Mouse (Mus musculus): Measurements from ENCODE around the gene Gas2.

The Gas2 gene

DNA sequence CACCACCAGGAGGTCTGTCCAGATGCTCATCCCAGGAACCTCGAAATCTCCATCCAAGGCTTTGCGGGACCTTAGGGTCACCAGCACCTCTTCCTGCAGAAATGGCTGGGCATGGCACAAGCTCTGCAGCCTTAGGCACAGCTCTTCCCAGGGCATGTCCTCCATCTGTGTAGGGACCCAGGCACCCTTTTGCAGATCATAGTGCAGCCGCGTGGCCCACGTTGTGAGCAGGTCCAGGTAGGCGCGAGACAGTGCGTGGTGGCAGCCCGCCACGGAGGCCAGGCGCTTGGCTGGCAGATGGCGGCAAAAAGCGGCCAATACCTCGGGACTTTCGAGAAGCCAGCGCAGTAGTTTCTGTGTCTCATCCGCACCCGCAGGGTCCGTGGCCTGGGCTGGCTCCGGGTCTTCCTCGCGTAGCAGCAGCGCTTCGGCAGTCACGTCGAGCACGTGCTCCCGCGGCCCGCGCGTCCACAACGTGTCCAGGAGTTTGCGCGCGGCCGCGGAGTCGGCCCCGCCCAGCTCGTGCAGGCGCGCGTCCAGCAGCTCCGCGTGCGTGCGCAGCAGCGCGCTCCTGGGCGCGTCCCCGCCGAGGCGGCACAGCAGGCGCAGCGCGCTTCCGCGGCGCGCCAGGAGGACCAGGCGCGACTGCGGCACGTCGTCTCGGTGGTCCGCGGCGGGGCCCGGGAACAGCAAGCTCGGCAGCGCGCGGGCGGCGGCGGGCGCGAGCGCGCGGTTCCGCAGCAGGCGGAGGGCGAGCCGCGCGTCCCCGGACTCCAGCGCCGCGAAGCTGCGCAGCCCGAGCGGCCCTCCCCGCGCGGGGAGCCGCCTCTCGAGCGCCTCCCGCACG lies at the start of gene Gas2:
Gene Gas2 (plus strand): TSS at position 766 of the 847 bp plus-strand sequence.
- peak; percentile 92 for DNase-seq

DNA sequence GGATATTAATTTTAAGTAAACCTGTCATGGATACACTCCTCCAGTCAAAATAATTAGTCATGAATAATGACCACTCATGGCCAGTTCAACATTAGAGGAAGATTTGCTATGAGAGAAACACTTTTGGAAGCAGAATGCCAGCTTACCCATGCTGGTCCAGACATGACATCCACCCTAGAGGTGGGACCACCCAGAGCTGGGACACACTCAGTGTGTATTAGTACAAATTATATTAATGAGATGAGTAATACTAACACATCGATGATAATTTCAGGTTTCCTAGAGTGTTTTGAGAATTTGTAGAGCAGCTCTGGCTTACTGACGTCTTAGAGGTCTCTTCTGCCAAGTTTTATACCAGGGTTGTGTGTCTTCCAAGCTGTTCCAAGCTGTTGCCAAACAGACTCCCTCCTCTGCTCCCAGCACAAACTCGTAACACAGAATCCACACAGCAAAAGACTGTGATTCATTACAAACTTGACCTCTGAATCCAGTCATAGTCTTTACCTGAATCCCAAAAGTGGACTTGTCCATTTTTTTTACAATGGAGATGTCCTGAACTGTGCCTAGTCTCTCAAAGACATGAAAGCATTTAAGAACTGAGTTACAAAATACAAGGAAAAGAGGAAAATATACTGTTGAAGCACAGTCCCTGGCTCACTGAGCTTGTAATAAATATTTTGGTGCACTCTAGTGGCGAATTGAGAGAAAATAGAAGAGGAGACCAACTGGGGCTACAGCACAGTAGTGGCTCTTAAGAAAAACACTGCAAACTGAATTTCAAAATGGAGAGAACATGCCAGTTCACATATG lies 46.1 kb upstream of the Gas2 start:
- no peak for DNase-seq

- DNase-seq = no peak
Measured at GRCm38 (mm10) chr7:51816283-51816839, 45.5 kb upstream of the Gas2 start.

- no peak for DNase-seq
Measured at GRCm38 (mm10) chr7:51818251-51818974, 43.4 kb upstream of the Gas2 start.

GRCm38 (mm10) chr7:51819891-51820290 lies 41.9 kb upstream of the Gas2 start:
- peak; percentile 69 for DNase-seq

DNA sequence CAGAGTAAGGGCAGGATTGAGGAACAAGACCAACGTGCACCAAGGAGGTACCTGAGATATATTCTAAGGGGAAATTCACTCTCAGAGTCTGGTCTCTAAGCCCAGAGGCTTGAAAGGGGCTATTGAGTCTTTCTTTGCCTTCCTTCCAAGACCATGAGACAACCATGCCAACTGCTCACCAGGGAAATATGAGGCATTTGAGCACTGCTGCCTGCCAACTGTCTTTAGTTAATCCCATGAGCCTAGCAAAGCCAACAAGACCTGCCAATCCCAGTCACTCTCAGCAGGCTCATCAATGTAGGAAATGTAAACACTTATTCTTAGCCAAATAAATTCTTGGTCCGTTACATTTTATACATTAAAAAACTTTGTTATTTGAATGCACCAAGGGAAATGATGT lies 40.3 kb upstream of the Gas2 start:
- DNase-seq = no peak

DNA sequence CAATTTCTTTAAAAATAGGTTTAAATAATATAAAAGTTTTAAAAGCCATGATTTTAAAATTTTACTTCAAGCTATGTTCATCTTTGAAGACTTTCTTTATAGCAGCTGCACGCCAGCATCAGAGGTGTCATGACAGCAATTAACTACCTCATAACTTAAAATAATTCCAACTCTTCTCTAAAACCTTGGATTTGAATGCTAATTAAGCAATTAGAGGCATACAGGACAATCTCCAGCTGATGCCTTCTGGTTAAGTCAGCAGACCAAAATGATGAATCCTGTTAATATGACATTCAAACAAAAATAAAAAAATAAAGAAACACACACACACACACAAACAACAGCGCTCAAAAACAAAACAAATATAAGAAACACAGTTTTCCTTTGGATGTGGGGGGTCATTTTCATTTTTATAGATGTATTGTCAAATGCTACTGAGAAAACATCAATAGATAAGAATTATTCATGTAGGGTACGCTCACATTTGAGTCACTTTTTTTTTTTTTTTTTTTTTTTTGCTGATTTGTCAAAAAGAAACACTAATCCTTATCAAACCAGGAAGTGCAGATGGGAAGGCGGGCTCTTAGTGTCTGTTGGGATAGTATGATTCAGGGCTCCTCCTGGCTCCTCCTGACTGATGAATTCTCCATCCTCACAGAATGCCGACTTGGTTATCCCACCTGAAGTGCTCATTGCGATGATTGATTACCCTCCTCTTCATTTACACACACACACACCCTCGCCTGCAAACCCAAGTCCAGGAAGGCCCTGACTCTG lies 38.1 kb upstream of the Gas2 start:
- no peak for DNase-seq

DNA sequence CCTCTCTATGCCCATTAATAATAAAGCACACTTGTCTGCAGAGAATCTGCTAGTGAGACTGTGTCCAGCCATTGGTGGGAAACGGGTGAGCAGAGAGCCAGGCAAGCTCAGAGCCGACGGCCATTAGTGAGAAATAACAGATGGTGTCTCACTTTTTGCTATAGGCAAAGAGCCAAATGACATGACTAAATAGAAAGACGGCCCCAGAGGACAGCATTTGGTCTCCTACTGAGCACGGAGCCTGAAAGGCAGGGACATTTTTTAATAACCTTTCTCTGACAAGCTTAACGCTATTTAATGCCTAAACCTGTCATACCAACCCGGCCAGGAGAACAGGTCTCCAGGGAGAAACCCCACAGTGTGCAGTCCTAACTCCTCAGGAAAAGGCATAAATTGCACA lies 29.9 kb upstream of the Gas2 start:
- DNase-seq = no peak

DNA sequence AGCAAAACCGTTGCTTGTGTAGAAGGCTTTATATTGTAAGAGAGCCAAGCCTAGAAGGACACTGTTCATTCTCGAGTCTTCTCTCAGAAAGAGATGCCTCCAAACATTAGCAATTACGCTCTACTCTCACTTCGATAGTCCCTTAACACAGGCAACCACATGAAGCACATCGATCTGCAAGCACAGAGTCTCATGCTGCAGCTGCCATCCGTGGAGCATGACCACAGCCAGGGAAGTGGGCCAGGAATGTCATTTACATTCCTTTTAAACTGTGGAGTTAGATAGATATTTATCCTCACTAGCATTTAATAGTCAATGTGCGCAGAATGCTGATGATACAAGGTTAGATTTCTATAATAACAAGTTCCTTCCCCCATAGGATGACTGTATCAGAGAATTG lies 21.3 kb upstream of the Gas2 start:
- DNase-seq = no peak

GRCm38 (mm10) chr7:51850877-51851276 lies 10.9 kb upstream of the Gas2 start:
- DNase-seq = no peak

- DNase-seq = no peak
Measured at GRCm38 (mm10) chr7:51851890-51852507, 9.8 kb upstream of the Gas2 start.

GRCm38 (mm10) chr7:51862097-51862492 lies 280 bp downstream of the Gas2 start, which contains the start of gene Fancf:
Fancf (minus strand) TSS chr7:51862267.
- DNase-seq = peak; percentile 98

GRCm38 (mm10) chr7:51862842-51863241 lies 1.0 kb downstream of the Gas2 start:
- DNase-seq = no peak

- DNase-seq = no peak
Measured at GRCm38 (mm10) chr7:51865336-51865735, 3.5 kb downstream of the Gas2 start.

DNA sequence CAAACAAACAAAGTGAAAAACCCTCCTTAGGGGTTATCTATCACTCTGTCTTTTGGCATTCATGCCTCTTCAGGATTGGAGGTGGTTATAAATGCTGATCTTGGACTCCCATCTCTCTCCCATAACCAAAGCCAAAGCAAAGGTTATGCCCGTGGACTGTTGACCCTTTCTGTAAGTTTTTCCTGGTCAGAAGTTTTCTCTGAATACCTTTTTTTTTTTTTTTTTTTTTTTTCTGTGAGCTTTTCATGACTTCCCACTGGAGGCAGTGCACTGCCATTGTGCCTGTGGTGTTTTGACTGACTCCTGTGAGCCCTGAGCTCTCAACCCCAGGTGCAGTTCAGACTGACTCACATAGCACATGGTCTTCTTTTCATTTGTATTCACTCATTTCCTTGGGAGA lies 6.2 kb downstream of the Gas2 start:
- DNase-seq = no peak

- no peak for DNase-seq
Measured at GRCm38 (mm10) chr7:51872041-51872440, 10.2 kb downstream of the Gas2 start.

GRCm38 (mm10) chr7:51872597-51872996 lies 10.8 kb downstream of the Gas2 start:
- DNase-seq = no peak

DNA sequence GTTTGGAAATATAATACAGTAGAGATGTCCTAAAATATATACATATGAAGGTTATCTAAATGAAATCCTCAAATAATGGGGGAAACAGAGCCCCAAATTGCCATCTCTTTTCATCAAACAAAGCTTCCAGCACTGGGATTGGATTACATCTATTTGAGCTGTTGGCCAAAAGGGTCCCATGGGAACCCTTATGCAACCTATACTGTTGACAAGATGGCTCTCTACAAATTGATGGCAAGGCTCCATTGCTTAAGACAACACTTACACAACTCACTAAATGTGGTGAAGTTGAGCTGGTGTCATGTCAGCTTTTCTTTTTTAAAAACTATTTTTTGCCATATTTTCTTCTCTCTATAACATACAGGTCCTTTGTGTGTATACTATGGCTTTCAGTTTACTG lies 14.5 kb downstream of the Gas2 start:
- DNase-seq = no peak

DNA sequence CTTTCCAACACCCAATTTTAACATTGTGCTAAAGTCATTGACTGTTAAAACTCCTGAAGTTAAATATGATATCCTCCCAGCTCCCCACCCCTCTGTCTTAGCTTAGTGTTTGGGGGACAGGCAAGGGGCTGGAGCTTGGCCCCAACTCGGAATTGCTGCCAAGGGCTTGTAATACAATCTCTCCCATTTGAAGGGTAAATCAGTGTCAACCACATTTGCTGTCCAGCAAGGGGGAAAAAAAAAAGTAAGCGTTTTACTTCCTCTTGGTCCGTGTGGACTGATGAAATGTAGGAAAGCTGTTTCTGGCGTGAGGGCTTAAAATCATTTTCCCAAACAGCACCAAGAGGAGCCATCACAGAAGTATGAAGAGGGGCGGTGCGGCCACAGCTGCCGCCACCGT lies 16.9 kb downstream of the Gas2 start:
- no peak for DNase-seq

DNA sequence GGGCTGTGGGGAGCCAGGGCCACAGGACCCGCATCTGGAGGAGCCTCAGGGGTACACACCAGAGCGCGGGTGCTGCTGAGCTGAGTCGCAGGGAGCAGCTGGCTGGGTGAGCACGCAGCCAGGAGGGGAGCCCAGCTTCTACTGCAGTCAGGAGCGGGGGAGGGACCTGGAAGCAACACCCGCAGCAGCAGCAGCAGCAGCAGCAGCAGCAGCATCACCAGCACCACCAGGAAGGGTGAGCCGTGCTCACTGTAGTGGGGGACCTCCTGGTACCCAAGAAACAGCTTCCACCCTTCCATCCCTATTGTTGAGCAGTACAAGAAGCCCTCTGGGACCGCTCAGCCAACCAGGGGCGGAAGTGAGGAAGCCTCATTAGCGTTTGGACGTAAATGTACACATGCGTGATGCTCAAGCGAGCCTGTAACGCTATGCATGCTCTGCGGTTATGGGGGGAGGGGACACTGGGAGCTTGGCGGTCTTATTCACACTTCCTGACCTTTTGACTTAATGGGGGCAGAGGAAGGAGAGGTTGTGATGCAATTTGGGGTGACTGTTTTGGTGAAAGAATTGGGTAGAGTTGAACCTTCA lies 17.4 kb downstream of the Gas2 start:
- DNase-seq = peak; percentile 80

- no peak for DNase-seq
Measured at GRCm38 (mm10) chr7:51880121-51880520, 18.3 kb downstream of the Gas2 start.

All from right cerebral cortex, adult 18-20 months (tissue).